Mouse (Mus musculus) Muller cell, postnatal 12 days (primary cell): ENCODE data around the gene Aldh3b2.

Experiments
- DNase-seq: peaks from one replicate; pipeline ENCODE4 v3.0.0-alpha.2; 2015; ENCODE audit errors: inconsistent ontology term

Aldh3b2 gene

GRCm38 (mm10) chr19:3972229-3972628 lies at the start of gene Aldh3b2:
Gene Aldh3b2, plus strand, starts transcription at chr19:3972328.
- DNase-seq, result no peak

- DNase-seq, result no peak
Measured at GRCm38 (mm10) chr19:3922661-3923371, 49.3 kb upstream of the Aldh3b2 start.

- DNase-seq, result no peak
Measured at GRCm38 (mm10) chr19:3923586-3923985, 48.5 kb upstream of the Aldh3b2 start.

- no peak for DNase-seq
Measured at GRCm38 (mm10) chr19:3924190-3924589, 47.9 kb upstream of the Aldh3b2 start.

- DNase-seq, result no peak
Measured at GRCm38 (mm10) chr19:3924868-3925267, 47.3 kb upstream of the Aldh3b2 start.

- no peak for DNase-seq
Measured at GRCm38 (mm10) chr19:3925859-3926258, 46.3 kb upstream of the Aldh3b2 start.

- DNase-seq, result peak; percentile 90
Measured at GRCm38 (mm10) chr19:3926279-3926678, 45.8 kb upstream of the Aldh3b2 start.

GRCm38 (mm10) chr19:3926685-3927084 lies 45.4 kb upstream of the Aldh3b2 start:
- DNase-seq, result no peak

GRCm38 (mm10) chr19:3927989-3928388 lies 44.1 kb upstream of the Aldh3b2 start:
- DNase-seq, result no peak

GRCm38 (mm10) chr19:3928779-3929178 lies 43.3 kb upstream of the Aldh3b2 start:
- no peak for DNase-seq

GRCm38 (mm10) chr19:3929211-3929941 lies 42.8 kb upstream of the Aldh3b2 start, which contains the start of gene Aldh3b1:
Gene Aldh3b1, minus strand, starts transcription at chr19:3929808.
- peak; percentile 86 for DNase-seq

- DNase-seq, result no peak
Measured at GRCm38 (mm10) chr19:3930262-3931057, 41.7 kb upstream of the Aldh3b2 start.

- DNase-seq, result no peak
Measured at GRCm38 (mm10) chr19:3931716-3932115, 40.4 kb upstream of the Aldh3b2 start.

- peak; percentile 64 for DNase-seq
Measured at GRCm38 (mm10) chr19:3935032-3935895, 36.9 kb upstream of the Aldh3b2 start, which contains the start of gene Unc93b1. Gene Unc93b1, plus strand, starts transcription at chr19:3935186.

GRCm38 (mm10) chr19:3935896-3936850 lies 36.0 kb upstream of the Aldh3b2 start:
- DNase-seq, result peak; percentile 57

- DNase-seq, result no peak
Measured at GRCm38 (mm10) chr19:3942315-3942714, 29.8 kb upstream of the Aldh3b2 start.

- no peak for DNase-seq
Measured at GRCm38 (mm10) chr19:3942986-3943735, 29.0 kb upstream of the Aldh3b2 start.

- no peak for DNase-seq
Measured at GRCm38 (mm10) chr19:3945872-3946564, 26.1 kb upstream of the Aldh3b2 start.

GRCm38 (mm10) chr19:3946715-3947114 lies 25.4 kb upstream of the Aldh3b2 start:
- peak; percentile 36 for DNase-seq
